Mouse (Mus musculus): ENCODE data around the gene Ell. TPM values are rescaled to one million over a fixed set of nuclear protein-coding genes. Genes with fewer than 3 reads are reported as not detected.

The Ell gene
- polyA plus RNA-seq, 1 experiment = 32.9 TPM

- no peak for DNase-seq
- Histone ChIP-seq H3K4me1 (ENCODE audit: control insufficient read depth, insufficient read depth, low read length) (peaks cover 12% of the 10 kb centered on the region; the same call in 1 of the 2 replicates), H3K4me3 (replicated peaks; ENCODE audit: extremely low read depth, low read depth, low read length) (no peak overlapping the region)
- TF ChIP-seq CTCF (IDR thresholded peaks at IDR 0.05; ENCODE audit: insufficient read depth, low read length) (no peak), POLR2A (IDR thresholded peaks at IDR 0.05; ENCODE audit: borderline replicate concordance, extremely low read depth, low read depth, low read length) (no peak)
- 82% methylated on average over 12 of the region's 12 CpGs for WGBS
Observed at GRCm38 (mm10) chr8:70599507-70600290, 60.4 kb downstream of the Ell start.

- DNase-seq = no peak
- TF ChIP-seq CTCF (IDR thresholded peaks at IDR 0.05; ENCODE audit: insufficient read depth, low read length) (no peak), POLR2A (IDR thresholded peaks at IDR 0.05; ENCODE audit: borderline replicate concordance, extremely low read depth, low read depth, low read length) (no peak; the same call in 1 of the 2 replicates)
- WGBS = 31% methylated on average over 10 of the region's 10 CpGs
- H3K4me1 ChIP-seq (ENCODE audit: control insufficient read depth, insufficient read depth, low read length) = peaks cover 7% of the 10 kb centered on the region; the same call in 1 of the 2 replicates
- no peak overlapping the region for H3K4me3 ChIP-seq (replicated peaks; ENCODE audit: extremely low read depth, low read depth, low read length)
Observed at GRCm38 (mm10) chr8:70600473-70601270, 61.4 kb downstream of the Ell start.

GRCm38 (mm10) chr8:70601271-70601649, 62.0 kb downstream of the Ell start:
- peaks cover 7% of the 10 kb centered on the region; the same call in 1 of the 2 replicates for H3K4me1 ChIP-seq (ENCODE audit: control insufficient read depth, insufficient read depth, low read length)
- peak; percentile 60 for DNase-seq
- WGBS = 7% methylated on average over 24 of the region's 26 CpGs

GRCm38 (mm10) chr8:70602139-70602811, 63.0 kb downstream of the Ell start:
- H3K4me3 ChIP-seq (replicated peaks; ENCODE audit: extremely low read depth, low read depth, low read length) = no peak overlapping the region
- no peak for DNase-seq
- 91% methylated on average over 13 of the region's 13 CpGs for WGBS
- H3K4me1 ChIP-seq (ENCODE audit: control insufficient read depth, insufficient read depth, low read length) = peaks cover 11% of the 10 kb centered on the region
- TF ChIP-seq POLR2A (IDR thresholded peaks at IDR 0.05; ENCODE audit: borderline replicate concordance, extremely low read depth, low read depth, low read length) (no peak), CTCF (IDR thresholded peaks at IDR 0.05; ENCODE audit: insufficient read depth, low read length) (no peak)

More at GRCm38 (mm10) chr8:70601271-70601649, 62.0 kb downstream of the Ell start:
- TF ChIP-seq CTCF (IDR thresholded peaks at IDR 0.05; ENCODE audit: insufficient read depth, low read length) = no peak
- TF ChIP-seq POLR2A (IDR thresholded peaks at IDR 0.05; ENCODE audit: borderline replicate concordance, extremely low read depth, low read depth, low read length) = no peak
- H3K4me3 ChIP-seq (replicated peaks; ENCODE audit: extremely low read depth, low read depth, low read length) = no peak overlapping the region

GRCm38 (mm10) chr8:70604558-70604957, 65.3 kb downstream of the Ell start:
- Histone ChIP-seq H3K4me1 (ENCODE audit: control insufficient read depth, insufficient read depth, low read length) (peaks cover 18% of the 10 kb centered on the region), H3K4me3 (replicated peaks; ENCODE audit: extremely low read depth, low read depth, low read length) (no peak overlapping the region)
- DNase-seq = no peak
- no peak for TF ChIP-seq POLR2A (IDR thresholded peaks at IDR 0.05; ENCODE audit: borderline replicate concordance, extremely low read depth, low read depth, low read length)
- TF ChIP-seq CTCF (IDR thresholded peaks at IDR 0.05; ENCODE audit: insufficient read depth, low read length) = no peak
- WGBS = 90% methylated on average over 7 of the region's 7 CpGs

- TF ChIP-seq CTCF (IDR thresholded peaks at IDR 0.05; ENCODE audit: insufficient read depth, low read length) = no peak
- no peak for TF ChIP-seq POLR2A (IDR thresholded peaks at IDR 0.05; ENCODE audit: borderline replicate concordance, extremely low read depth, low read depth, low read length)
- no peak overlapping the region for H3K4me3 ChIP-seq (replicated peaks; ENCODE audit: extremely low read depth, low read depth, low read length)
- no peak for DNase-seq
- WGBS = 77% methylated on average over 9 of the region's 9 CpGs
- peaks cover 20% of the 10 kb centered on the region for H3K4me1 ChIP-seq (ENCODE audit: control insufficient read depth, insufficient read depth, low read length)
Observed at GRCm38 (mm10) chr8:70605871-70606779, 66.9 kb downstream of the Ell start.

- peaks cover 19% of the 10 kb centered on the region for H3K4me1 ChIP-seq (ENCODE audit: control insufficient read depth, insufficient read depth, low read length)
- TF ChIP-seq POLR2A (IDR thresholded peaks at IDR 0.05; ENCODE audit: borderline replicate concordance, extremely low read depth, low read depth, low read length) = no peak
- no peak for TF ChIP-seq CTCF (IDR thresholded peaks at IDR 0.05; ENCODE audit: insufficient read depth, low read length)
- DNase-seq = no peak
- WGBS = 61% methylated on average over 18 of the region's 18 CpGs
- H3K4me3 ChIP-seq (replicated peaks; ENCODE audit: extremely low read depth, low read depth, low read length) = peak overlapping the region; percentile 91
Observed at GRCm38 (mm10) chr8:70606780-70607602, 67.7 kb downstream of the Ell start.

GRCm38 (mm10) chr8:70607603-70607897, 68.3 kb downstream of the Ell start:
- H3K4me1 ChIP-seq (ENCODE audit: control insufficient read depth, insufficient read depth, low read length) = peaks cover 19% of the 10 kb centered on the region
- H3K4me3 ChIP-seq (replicated peaks; ENCODE audit: extremely low read depth, low read depth, low read length) = peak overlapping the region; percentile 91
- WGBS = 11% methylated on average over 6 of the region's 6 CpGs
- TF ChIP-seq POLR2A (IDR thresholded peaks at IDR 0.05; ENCODE audit: borderline replicate concordance, extremely low read depth, low read depth, low read length) (no peak), CTCF (IDR thresholded peaks at IDR 0.05; ENCODE audit: insufficient read depth, low read length) (no peak)
- DNase-seq = no peak
